Mouse (Mus musculus) limb, embryonic 10.5 days (tissue): Measurements from ENCODE around the gene Gli2. TPM values are rescaled to one million over a fixed set of nuclear protein-coding genes. Genes with fewer than 3 reads are reported as not detected.

ENCODE experiments used
- DNase-seq: peaks from one replicate; pipeline ENCODE4 v3.0.0-alpha.2; 2017; ENCODE audit warnings: low spot score
- H3K27ac ChIP-seq: fragments of 300-500 bp; sonication (generic); 2 replicates; pipeline ENCODE4 v1.5.1; 2016; ENCODE audit warnings: mild to moderate bottlenecking
- H3K27me3 ChIP-seq: fragments of 300-500 bp; sonication (generic); 2 replicates; pipeline ENCODE4 v1.6.1; 2016; ENCODE audit warnings: low read depth, mild to moderate bottlenecking; ENCODE audit not compliant: poor library complexity, severe bottlenecking
- H3K36me3 ChIP-seq: fragments of 300-500 bp; sonication (generic); 2 replicates; pipeline ENCODE4 v1.6.1; 2016; ENCODE audit warnings: mild to moderate bottlenecking, moderate library complexity
- H3K4me1 ChIP-seq: fragments of 300-500 bp; sonication (generic); 2 replicates; pipeline ENCODE4 v1.6.1; 2016
- H3K4me3 ChIP-seq: fragments of 300-500 bp; sonication (generic); 2 replicates; pipeline ENCODE4 v1.5.1; 2016; ENCODE audit warnings: mild to moderate bottlenecking, moderate library complexity
- H3K9me3 ChIP-seq: fragments of 300-500 bp; sonication (generic); replicated peaks from 2 replicates; pipeline ENCODE4 v1.6.1; 2016; ENCODE audit warnings: mild to moderate bottlenecking
- WGBS: fragments of 180-500 bp; shearing (Covaris S2); methylation state at CpG from one replicate; pipeline ENCODE4 v1.1.7; 2016; 5-methylcytosine and 5-hydroxymethylcytosine counted together
- polyA plus RNA-seq: library from polyadenylated mRNA; unstranded; fragments of >200 nt; fragmentation: Nextera tagmentation; extraction: Ambion mirVana; gene quantifications from 2 replicates; pipeline ENCODE4 v1.2.1, GENCODE M21; 2016

The Gli2 gene
- polyA plus RNA-seq, 1 experiment from 2014 or later = 17.5 TPM

- 84% methylated on average over 9 of the region's 9 CpGs for WGBS
- H3K27ac ChIP-seq = no peak overlapping the region; the same call in 1 of the 2 replicates
- DNase-seq = no peak
Observed at GRCm38 (mm10) chr1:118895026-118895762, 158.2 kb downstream of the Gli2 start.

GRCm38 (mm10) chr1:118891395-118891794 is 162.0 kb downstream of the Gli2 start:
- no peak for DNase-seq
- 53% methylated on average over 5 of the region's 5 CpGs for WGBS
- H3K4me3 ChIP-seq = no peak overlapping the region
- H3K27ac ChIP-seq = 0 out of 2 replicates have a peak overlapping the region, but pooled peaks have one; percentile 5
- H3K27me3 ChIP-seq = no peaks in the 10 kb centered on the region
- H3K4me1 ChIP-seq = peaks cover 56% of the 10 kb centered on the region
- peaks cover 31% of the 10 kb centered on the region for H3K36me3 ChIP-seq
- no peaks in the 10 kb centered on the region for H3K9me3 ChIP-seq

More at GRCm38 (mm10) chr1:118895026-118895762, 158.2 kb downstream of the Gli2 start:
- Histone ChIP-seq H3K36me3 (peaks cover 5% of the 10 kb centered on the region), H3K4me1 (peaks cover 75% of the 10 kb centered on the region), H3K27me3 (no peaks in the 10 kb centered on the region), H3K9me3 (no peaks in the 10 kb centered on the region), H3K4me3 (no peak overlapping the region)

GRCm38 (mm10) chr1:118890125-118890875 is 163.1 kb downstream of the Gli2 start:
- Histone ChIP-seq H3K27me3 (no peaks in the 10 kb centered on the region), H3K4me3 (no peak overlapping the region), H3K27ac (peak overlapping the region; percentile 30; the same call in 1 of the 2 replicates), H3K9me3 (no peaks in the 10 kb centered on the region), H3K4me1 (peaks cover 52% of the 10 kb centered on the region), H3K36me3 (peaks cover 42% of the 10 kb centered on the region)
- DNase-seq = no peak
- WGBS = 40% methylated on average over 14 of the region's 14 CpGs

- H3K27me3 ChIP-seq = no peaks in the 10 kb centered on the region
- H3K36me3 ChIP-seq = peaks cover 72% of the 10 kb centered on the region
- WGBS = 26% methylated on average over 7 of the region's 7 CpGs
- no peak overlapping the region for H3K4me3 ChIP-seq
- peaks cover 49% of the 10 kb centered on the region for H3K4me1 ChIP-seq
- 0 out of 2 replicates have a peak overlapping the region, but pooled peaks have one; percentile 7 for H3K27ac ChIP-seq
- no peak for DNase-seq
- H3K9me3 ChIP-seq = no peaks in the 10 kb centered on the region
Observed at GRCm38 (mm10) chr1:118880781-118881247, 172.6 kb downstream of the Gli2 start.

- DNase-seq = no peak
- peaks cover 51% of the 10 kb centered on the region for H3K4me1 ChIP-seq
- H3K9me3 ChIP-seq = no peaks in the 10 kb centered on the region
- no peaks in the 10 kb centered on the region for H3K27me3 ChIP-seq
- peaks cover 65% of the 10 kb centered on the region for H3K36me3 ChIP-seq
- WGBS = 25% methylated on average over 6 of the region's 6 CpGs
- no peak overlapping the region for H3K4me3 ChIP-seq
- H3K27ac ChIP-seq = peak overlapping the region; percentile 59; the same call in 1 of the 2 replicates
Observed at GRCm38 (mm10) chr1:118878291-118878690, 175.1 kb downstream of the Gli2 start.

- peak overlapping the region; percentile 22; the same call in 1 of the 2 replicates for H3K27ac ChIP-seq
- peaks cover 70% of the 10 kb centered on the region for H3K36me3 ChIP-seq
- no peaks in the 10 kb centered on the region for H3K27me3 ChIP-seq
- H3K9me3 ChIP-seq = no peaks in the 10 kb centered on the region
- WGBS = 95% methylated on average over 9 of the region's 9 CpGs
- no peak for DNase-seq
- peaks cover 28% of the 10 kb centered on the region for H3K4me1 ChIP-seq
- H3K4me3 ChIP-seq = no peak overlapping the region
Observed at GRCm38 (mm10) chr1:118875227-118875626, 178.2 kb downstream of the Gli2 start.

- Histone ChIP-seq H3K9me3 (no peaks in the 10 kb centered on the region), H3K36me3 (peaks cover 85% of the 10 kb centered on the region), H3K27me3 (no peaks in the 10 kb centered on the region), H3K27ac (peak overlapping the region; percentile 17; the same call in 1 of the 2 replicates), H3K4me1 (peaks cover 12% of the 10 kb centered on the region), H3K4me3 (no peak overlapping the region)
- DNase-seq = no peak
- 79% methylated on average over 7 of the region's 7 CpGs for WGBS
Observed at GRCm38 (mm10) chr1:118873559-118873958, 179.9 kb downstream of the Gli2 start.

- peaks cover 98% of the 10 kb centered on the region for H3K36me3 ChIP-seq
- H3K4me3 ChIP-seq = no peak overlapping the region
- WGBS = 56% methylated on average over 9 of the region's 9 CpGs
Observed at GRCm38 (mm10) chr1:118864735-118865134, 188.7 kb downstream of the Gli2 start.

GRCm38 (mm10) chr1:118864031-118864430 is 189.4 kb downstream of the Gli2 start:
- Histone ChIP-seq H3K4me1 (peaks cover 16% of the 10 kb centered on the region), H3K27ac (0 out of 2 replicates have a peak overlapping the region, but pooled peaks have one; percentile 19), H3K9me3 (no peaks in the 10 kb centered on the region), H3K4me3 (no peak overlapping the region), H3K27me3 (no peaks in the 10 kb centered on the region), H3K36me3 (peaks cover 98% of the 10 kb centered on the region)
- 59% methylated on average over 5 of the region's 5 CpGs for WGBS
- no peak for DNase-seq

More at GRCm38 (mm10) chr1:118864735-118865134, 188.7 kb downstream of the Gli2 start:
- Histone ChIP-seq H3K27ac (peak overlapping the region; percentile 19; the same call in 1 of the 2 replicates), H3K4me1 (peaks cover 9% of the 10 kb centered on the region), H3K9me3 (no peaks in the 10 kb centered on the region), H3K27me3 (no peaks in the 10 kb centered on the region)
- DNase-seq = no peak

GRCm38 (mm10) chr1:118858101-118858500 is 195.3 kb downstream of the Gli2 start:
- Histone ChIP-seq H3K9me3 (no peaks in the 10 kb centered on the region), H3K4me3 (no peak overlapping the region), H3K4me1 (peaks cover 22% of the 10 kb centered on the region), H3K27me3 (no peaks in the 10 kb centered on the region), H3K27ac (no peak overlapping the region), H3K36me3 (peaks cover 88% of the 10 kb centered on the region)
- 26% methylated on average over 9 of the region's 9 CpGs for WGBS
- DNase-seq = no peak

- Histone ChIP-seq H3K27ac (no peak overlapping the region), H3K4me3 (no peak overlapping the region), H3K36me3 (peaks cover 29% of the 10 kb centered on the region), H3K27me3 (no peaks in the 10 kb centered on the region), H3K9me3 (no peaks in the 10 kb centered on the region), H3K4me1 (peaks cover 25% of the 10 kb centered on the region)
- WGBS = 67% methylated on average over 5 of the region's 5 CpGs
- DNase-seq = no peak
Observed at GRCm38 (mm10) chr1:118830658-118831057, 222.8 kb downstream of the Gli2 start.

- no peak overlapping the region for H3K4me3 ChIP-seq
- 78% methylated on average over 11 of the region's 11 CpGs for WGBS
- no peaks in the 10 kb centered on the region for H3K27me3 ChIP-seq
- H3K4me1 ChIP-seq = peaks cover 48% of the 10 kb centered on the region
- no peaks in the 10 kb centered on the region for H3K36me3 ChIP-seq
- DNase-seq = no peak
- H3K9me3 ChIP-seq = no peaks in the 10 kb centered on the region
- H3K27ac ChIP-seq = peak overlapping the region; percentile 80
Observed at GRCm38 (mm10) chr1:118826614-118827013, 226.8 kb downstream of the Gli2 start.
